Mouse (Mus musculus) cerebellum, postnatal 36 days (tissue): ENCODE measurements around the gene Fam78a.
A peak's percentile ranks its signal among the peaks of the same experiment; 100 is the strongest.

Experiments used
- DNase-seq, 2 experiments: peaks; one replicate each; pipeline ENCODE4 v3.0.0; 2021 to 2022; ENCODE audit warnings: mixed read lengths in 2 of 2

Fam78a gene

DNA sequence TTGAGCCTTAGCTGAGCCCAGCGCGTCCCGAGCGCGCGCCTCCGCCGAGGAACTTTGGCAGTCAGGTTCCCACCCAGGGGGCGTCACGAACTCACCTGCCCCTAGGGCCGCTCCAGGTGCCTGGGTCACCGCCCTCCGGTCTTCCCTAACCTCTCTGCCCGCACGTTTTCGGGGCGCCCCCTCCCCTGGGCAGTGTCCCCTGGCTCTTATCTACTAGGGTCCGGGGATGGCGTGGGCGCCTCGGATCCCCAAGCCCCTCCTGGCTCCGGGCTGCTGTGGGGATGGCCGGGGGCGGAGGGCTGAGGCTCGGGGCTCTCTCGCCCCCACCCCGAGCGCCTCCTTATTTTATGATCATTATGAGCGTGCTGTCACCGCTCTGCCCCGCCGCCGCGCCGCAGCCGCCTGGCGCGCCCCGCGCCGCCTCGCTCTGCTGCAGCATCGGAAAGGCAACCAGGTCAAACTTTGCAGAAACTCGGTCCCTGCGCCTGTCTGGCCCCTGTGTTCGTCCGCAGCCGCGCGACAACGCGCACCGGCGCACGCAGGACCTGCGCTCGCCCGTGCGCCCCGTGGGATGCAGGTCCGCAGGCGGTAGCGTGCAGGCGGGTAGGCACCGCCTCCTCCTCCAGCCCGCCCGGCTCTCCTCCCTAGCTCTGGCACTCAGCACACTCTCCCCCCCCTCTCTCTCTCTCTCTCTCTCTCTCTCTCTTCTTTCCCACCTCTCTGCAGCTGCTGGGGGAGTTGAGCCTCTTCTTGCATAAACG lies at the start of gene Fam78a:
Fam78a (minus strand) TSS at position 747 of the 761 bp plus-strand sequence.
- DNase-seq, result peak; percentile 33

DNA sequence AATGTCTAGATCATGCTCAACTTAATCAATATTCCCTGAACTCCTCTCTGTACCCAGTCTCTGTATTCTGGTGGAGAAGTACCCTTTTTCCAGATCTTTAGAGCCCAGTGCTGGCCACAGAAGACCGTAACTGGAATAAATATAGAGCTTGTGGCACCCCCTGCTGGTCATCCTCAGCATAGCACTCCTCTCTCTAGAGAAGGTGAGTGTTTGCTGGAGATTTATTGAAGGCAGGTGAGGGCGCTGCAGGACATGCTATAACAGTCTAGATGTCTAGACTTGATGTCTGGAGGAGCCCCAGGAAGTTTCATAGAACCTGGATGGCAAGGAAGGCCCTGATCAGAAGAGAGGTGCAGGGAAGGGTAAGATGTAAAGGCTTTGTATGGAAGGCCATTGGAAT lies 49.4 kb upstream of the Fam78a start:
- DNase-seq, result peak; percentile 95 to 99

DNA sequence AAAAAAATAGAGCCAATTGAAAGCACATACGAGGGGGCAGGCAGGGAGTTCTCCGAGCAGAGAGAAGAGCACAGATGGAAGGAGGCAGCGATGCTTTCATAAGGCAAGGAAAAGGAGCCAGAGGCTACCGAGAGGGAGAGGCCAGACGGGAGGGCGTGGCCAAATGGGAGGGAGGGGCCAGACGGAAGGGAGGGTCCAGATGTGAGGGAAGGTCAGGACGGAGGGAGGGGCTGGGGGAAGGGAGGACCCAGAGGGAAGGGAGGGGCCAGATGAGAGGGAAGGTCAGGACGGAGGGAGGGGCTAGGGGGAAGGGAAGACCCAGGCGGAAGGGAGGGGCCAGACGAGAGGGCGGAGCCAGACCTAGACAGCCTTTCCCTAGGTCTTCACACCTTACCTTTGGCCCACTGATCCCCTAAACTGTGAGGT lies 47.9 kb upstream of the Fam78a start:
- no peak for DNase-seq

DNA sequence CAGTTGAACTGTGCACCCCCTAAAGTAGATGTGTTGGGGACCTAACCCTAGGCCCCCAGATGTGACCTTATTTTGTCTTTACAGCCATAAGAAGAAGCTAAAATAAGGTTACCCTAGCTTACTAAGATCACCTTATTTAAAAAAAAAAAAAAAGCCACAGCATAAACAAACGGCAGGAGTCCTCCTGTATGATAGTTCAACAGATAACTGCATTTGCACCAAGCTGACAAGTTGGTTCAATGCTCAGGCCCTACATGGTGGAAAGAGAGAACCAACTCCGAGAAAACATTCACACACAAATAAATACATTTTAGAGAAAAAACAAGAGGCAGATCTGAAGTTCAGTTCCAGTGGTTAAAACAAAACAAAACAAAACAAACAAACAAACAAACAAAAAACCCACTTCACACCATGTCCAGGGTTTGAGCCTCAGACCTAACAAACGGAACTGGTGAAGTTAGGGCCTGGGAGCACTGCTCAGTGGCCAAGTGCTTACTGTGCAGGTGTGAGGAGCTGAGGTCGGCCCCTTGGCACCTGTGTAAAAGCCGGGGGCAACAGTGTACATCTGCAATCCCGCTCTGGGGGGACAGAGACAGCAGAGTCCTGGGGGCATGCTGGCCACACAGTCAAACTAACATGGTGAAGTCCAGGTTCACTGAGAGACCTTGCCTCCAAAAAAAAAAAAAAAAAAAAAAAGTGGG lies 47.4 kb upstream of the Fam78a start:
- DNase-seq, result no peak

DNA sequence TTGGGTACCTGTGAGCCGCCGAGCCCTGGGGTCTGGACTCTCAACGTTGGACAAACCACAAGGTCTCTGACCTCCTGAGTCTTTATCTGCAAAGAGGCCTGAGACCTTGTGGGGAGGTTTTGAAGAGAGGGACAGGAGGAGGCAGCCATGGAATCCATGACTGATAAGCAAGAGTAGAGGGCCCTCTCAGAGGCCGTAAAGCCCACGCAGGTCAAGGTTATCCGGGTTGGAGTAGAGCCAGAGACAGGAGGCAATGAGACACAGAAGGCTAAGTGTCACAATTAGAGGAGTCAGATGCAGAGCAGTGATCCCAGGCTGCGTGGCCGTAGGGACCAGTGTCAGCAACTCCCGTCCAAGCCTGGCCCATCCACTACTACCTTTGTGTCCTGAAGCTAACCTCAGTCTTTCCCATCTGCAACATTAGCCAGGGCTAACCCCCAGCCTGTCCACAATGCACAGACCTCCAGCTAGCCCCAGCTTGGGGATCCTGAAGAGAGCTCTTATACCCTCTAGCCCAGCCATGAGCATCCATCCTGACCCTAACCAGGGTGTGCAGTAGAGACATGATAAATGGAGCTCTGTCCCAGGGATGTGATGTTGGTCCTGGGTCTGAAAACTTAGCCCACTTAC lies 46.7 kb upstream of the Fam78a start:
- DNase-seq, result no peak

DNA sequence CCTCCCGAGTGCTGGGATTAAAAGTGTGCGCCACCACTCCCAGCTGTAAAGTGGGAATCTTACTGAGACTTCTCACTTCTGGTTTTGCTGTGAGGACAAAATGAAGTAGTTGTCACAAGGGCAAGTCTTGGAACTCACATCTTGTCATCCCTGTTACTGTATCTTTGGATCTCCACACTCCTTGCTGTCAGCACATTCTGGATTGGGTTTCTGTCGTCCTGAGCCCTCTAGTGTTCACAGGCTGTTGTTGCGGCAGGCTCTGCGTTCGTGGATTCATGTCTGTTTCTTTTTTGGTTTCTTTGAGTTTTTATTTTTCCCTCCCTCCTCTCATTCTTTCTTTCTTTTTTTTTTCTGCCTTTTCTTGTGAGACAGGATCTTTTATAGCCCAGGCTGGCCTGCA lies 45.8 kb upstream of the Fam78a start:
- DNase-seq, result peak; percentile 59 to 62

DNA sequence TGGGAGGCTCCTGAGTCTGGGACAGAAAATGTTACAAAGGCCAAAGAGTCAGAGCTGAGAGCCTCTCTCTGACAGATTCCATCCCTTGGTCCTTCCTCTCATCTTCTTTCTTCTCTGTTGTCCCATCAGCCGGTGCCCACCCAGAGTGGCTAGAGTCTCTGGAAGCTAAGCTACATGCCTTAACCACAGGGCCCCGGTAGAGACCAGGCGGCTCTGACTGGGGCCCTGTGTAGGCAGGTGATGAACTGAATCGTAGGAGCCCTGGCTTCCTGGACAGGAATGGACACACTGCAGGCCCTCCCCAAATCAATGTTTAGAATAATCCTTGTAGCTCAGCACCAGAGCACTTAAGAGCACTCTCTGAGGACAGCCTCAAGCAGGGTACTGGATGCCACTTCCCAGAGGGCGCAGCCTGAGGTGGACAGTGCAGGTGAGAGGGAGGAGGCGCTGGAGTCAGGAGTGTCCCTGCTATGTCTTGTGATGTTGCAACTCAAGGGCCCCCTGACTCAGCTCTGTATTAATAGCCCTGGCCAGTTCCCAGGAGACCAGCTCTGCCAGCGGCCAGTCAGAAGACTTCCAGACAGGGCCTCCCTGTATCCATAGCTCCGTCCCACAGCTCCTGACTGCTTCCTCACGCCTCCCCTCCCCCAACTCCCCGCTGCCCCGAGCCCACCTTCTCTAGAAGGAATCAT lies 44.9 kb upstream of the Fam78a start:
- DNase-seq, result no peak

DNA sequence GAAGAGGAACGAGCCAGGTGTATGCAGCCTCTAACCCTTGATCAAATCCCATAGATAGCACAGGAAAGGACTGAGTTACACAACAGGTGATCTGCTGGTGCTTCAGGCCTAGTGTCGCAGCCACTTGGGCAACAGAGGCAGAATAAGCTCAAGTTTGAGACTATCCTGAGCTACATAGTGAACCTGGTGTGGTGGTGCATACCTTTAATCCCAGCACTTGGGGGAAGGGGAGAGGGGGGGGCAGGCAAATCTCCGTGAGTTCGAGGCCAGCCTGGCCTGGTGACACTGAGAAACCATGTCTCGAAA lies 43.8 kb upstream of the Fam78a start:
- no peak for DNase-seq

DNA sequence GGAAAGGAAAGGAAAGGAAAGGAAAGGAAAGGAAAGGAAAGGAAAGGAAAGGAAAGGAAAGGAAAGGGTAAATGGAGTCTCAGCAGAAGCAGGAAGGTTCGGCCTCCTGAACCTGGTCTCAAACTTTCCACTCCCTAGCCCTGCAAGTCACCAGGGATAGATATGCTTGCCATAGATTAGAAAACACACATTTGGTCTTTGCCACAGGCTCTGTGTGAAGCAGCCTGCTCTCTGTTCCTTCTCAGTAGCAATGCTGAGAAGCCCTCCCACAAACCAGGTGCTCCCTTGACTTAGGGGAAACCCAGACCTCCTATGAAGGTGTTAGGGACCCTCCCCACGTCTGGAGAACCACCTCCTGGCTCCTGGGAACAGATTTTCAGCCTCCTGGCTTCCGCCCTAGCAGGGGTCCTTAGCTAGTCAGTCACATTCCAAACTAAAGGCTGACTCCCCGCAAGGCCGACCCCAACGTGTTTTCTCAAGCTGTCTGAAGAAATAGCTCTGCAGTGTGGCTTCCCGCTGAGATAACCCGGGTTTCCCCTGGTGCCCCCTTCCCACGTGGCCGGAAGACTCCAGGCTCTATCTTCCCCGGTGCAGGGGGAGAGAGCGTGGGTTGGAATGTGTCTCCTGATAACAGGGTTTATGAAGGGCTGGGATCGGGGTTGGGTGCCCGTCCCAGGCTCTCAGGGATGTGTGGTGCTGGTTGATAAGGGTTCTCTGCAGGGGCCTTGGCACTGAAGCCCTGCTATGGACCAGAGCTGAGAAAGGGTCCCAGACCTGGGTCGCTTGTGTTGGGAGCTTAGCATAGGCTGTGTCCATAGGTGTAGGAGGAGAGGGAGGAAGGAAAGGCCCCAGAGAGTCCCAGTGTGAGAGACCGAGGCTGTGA lies 43.2 kb upstream of the Fam78a start:
- no peak for DNase-seq

DNA sequence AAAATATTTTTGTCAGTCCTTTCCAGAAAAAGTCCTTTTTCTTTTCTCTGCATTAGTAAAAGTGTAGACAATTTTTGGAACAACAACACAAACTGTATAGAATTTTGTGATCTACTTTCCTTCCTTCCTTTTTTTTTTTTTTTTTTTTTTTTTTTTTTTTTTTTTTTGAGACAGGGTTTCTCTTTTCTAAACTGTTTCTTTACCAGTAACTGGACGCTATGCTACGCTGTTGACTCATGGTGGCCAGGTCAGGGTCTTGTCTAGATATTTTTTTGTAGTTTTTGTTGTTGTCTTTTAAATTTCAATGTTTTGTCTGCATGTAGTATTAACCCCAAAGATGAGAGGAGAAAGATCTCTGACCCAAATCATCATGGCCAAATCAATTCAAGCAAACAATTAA lies 37.1 kb upstream of the Fam78a start:
- no peak for DNase-seq

DNA sequence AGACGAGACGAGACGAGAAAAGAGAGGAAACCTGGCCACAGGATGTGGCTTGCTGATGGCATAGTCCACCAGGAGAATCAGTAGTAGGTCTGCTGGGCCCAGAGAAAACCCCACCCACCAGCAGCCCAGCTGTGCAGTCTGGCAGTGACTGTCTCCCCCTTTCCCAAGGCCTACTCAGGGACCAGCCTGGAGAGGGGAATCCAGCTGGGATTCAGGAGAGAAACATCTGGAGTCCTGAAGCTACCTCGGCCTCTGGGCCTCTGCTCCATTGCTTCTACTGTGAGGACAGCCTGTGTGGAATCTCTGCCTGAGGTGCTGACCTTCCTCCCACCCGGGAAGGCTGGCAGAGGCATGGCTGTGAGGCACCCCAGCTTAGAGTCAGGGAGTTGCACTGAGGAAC lies 36.5 kb upstream of the Fam78a start:
- DNase-seq, result no peak

DNA sequence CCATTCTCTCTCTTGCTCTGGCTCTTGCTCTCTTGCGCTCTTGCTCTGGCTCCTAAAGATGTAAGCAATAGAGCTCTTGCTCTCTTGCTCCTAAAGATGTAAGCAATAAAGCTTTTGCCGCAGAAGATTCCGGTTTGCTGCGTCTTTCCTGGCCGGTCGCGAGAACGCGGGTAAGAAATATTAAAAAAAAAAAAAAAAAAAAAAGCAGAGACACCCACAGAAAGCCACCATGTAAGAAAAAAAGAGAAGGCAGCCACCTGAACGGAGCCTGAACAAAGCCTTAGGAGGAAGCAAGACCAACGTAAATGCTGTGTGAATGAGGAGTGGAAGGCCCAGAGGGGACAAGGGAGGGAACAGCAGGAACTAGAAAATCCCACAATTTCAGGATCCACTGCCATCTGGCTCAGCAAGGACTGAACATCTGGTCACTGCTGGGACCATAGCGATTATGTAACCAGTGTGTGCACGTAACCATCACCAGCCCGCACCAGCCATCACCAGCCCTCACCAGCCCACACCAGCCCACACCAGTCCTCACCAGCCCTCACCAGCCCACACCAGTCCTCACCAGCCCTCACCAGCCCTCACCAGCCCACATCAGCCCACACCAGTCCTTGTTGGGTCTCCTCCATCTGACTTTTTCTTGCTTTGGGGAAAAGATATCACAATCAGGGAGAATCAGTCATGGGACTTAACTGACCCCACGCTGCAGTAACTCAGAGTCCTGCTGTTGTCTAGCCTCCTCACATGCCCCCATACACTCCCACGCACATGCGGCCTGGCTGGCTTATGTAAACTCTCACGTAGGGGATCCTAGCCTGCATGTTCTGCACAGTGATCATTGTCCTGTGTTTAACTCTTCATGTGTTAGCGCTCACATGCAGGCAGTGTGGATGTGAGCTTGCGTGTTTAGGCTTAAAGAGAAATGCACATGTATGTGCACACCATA lies 35.4 kb upstream of the Fam78a start:
- no peak for DNase-seq

DNA sequence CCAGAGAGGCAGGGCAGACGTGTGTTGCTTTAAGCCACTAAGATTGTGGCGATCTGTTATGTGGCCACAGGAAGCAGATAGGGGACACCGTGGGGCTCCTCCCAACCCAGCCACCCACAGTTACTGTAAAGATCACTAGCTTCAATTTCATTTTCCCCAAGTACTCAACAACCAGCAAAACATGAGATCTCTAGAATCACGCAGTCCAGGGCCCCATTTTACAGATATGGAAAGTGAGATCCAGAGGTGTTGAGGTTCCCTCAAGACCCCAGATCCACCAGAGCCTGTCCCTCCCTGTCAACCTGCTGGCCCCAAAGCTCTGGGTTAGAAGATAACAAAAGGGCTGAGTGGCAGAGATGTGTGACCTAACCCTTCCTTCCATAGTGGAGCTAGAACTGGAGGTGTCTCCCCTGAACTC lies 31.2 kb upstream of the Fam78a start:
- DNase-seq, result no peak

DNA sequence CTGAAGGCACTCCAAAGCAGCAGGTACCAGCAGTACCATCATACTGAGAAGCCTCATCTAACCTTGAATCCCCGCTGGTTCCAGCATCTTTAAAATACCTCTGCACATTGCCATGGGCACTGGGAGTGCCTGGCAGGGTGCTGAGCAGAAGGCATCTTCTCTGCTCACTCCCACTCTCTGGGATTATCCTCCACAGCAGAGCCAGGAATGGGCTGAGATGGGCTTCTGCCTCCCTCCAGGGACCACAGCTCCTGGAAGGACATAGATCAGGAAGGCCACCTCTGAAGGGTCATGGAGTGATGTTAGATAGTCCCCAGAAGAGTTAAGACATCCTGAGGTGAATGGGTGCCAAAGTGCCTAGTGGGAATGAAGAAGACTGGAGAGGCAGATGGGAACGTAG lies 27.9 kb upstream of the Fam78a start:
- no peak for DNase-seq

DNA sequence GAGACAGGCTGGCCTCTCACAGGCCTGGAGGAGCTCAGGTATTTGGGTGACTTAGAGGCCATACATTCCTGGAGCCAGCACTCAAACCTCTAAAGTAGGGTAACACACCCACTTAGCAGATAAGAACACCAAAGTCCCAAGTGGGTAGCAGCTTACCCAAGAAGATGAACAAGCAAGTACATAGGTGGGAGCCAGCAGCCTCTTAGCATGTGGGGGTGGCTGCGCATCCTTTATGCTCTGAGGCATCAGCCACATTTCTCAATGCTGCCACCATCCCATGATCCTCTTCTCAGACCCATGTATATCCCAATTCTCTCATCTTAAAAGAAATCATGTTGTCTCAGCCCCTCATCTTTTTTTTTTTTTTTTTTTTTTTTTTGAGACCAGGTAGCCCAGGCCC lies 26.6 kb upstream of the Fam78a start:
- DNase-seq, result no peak

DNA sequence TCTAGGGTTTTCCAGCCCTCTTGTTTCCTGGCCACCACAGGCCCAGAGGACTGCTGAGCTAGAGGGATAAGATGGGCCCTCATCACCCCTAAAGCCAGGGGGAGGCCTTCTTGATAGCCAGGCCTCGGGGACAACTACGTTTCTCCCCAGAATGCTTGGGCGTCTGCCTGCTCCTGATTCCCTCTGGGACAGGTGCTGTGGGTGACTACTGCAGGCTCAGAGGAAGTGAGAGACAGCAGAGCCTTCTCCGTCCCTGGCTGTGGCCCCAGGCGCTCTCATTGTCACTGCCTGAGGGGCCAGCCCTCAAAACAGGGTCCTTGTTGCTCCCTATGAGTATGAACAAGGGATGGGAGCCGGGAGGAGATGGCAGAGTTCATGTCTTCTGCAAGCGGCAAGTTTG lies 21.3 kb upstream of the Fam78a start:
- DNase-seq, result no peak

DNA sequence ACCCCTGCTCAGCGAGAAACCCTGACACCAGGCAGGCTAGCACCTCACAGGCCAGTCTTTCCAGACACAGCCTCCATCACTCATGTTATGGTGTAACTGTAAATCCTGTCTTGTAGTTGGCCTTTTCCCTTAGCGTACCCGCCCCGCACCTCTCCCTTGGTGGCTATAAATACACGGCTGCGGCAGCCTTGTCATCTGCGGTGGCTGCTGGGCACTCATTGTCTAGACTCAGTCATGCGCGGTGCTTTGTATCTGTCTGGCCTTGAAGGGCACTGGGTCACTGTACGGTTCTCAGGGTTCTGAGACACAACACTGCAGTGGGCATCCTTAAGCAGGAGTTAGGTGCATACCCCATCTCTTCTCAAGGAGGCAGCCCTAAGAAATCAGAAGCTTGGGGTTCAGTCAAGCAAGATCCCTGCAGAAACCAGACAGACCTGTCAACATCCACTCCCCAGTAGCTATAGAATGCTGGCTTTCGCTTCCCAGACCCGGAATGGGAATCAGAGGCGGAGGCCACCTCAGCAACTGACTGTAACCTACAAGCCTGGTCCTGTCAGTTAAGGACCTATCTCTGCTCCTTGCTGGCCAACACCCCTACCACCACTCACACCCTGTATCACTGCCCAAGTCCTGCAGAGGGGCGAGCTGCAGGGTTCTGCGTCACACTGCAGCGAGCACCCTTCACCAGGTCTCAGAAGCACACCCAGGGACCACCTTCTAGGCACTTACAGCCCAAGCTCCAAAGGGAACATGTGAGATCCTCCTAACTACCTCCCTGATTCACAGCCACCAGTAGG lies 20.7 kb upstream of the Fam78a start:
- no peak for DNase-seq

DNA sequence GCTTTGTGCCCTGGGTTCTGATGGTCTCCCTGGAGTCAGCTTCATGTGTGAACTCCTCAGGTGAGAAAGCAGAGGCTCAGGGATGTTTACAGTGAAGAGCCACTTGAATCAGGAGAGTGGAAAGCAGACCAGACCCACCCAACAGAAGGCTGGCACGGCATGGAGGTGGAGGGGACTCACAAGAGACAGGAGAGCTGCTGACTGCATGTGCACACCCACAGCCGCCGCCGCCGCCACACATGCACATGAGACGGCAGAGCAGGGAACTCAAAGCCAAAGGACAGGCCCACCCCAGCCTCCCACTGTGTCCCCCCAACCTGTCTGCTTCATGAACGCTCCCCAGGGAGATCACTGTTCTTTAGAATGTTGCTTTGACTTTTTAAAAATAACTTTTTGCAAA lies 19.5 kb upstream of the Fam78a start:
- DNase-seq, result no peak

DNA sequence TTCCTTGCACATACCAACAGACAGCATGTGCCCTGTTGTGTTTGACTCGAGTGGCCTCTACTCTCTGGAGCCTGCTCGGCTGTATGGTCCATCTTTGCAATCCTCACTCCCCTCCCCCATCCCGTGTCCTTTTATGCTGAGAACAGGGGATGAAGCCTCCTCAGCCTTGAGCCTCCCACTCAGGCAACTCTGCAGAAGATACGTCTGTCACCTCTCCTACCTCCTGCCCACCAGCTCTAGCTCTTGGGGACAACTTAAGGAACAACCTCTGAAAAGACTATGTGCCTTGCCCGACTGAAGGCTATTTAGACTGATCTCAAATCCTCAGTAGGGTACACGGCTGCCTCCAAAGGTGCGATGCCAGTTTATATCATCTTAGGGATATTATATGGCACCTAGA lies 18.9 kb upstream of the Fam78a start:
- no peak for DNase-seq

DNA sequence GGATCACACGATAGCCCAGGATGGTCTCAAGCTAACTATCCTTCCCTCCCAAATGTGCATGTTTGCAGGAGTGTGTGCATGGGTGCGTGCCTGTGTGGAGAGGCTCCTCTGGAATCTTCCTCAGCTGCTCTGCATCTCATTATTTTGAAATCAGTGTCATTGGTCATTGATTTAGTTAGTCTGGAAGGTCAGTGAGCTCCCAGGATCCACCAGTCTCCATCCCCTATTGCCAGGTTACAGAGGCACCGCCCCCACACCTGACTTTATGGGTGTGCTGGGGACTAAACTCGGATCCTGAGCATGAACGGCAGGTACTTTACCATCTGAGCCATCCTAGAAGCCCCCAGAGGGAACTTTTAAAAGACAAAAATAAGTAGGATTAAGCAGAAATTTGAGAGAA lies 18.3 kb upstream of the Fam78a start:
- no peak for DNase-seq

DNA sequence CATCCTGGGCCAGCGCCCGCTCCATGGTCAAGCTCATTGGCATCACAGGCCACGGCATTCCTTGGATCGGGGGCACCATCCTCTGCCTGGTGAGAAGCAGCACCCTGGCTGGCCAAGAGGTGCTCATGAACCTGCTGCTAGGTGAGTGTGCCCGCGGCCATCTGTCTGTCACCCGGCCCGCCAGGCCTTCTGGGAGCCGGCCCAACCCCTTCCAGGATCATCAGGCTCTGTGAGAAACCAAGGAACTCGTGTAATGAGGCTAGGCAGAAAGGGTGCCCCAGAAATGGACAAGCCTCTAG lies 11.4 kb upstream of the Fam78a start:
- DNase-seq, result peak; percentile 71 to 75
